In genomic region chr12:17723999-17724398, GRCm38 (mm10) we compare ENCODE assay signal across 12 mouse cellular contexts. TPM values are rescaled to one million over a fixed set of nuclear protein-coding genes. Genes with fewer than 3 reads are reported as not detected.
A peak's percentile ranks its signal among the peaks of the same experiment; 100 is the strongest.
DNase-seq lines count a peak whose midpoint lies in the region; ATAC-seq and TF ChIP-seq lines count a peak whose summit lies in the region.
"Had no signal": no experiment of that assay in that cellular context is flagged by ENCODE, and none has a peak within 500 bp of the region (broad histone marks: within the 10 kb centered on the region; RNA-seq: fewer than 3 reads in every experiment).

No protein-coding gene starts in this region.

- TF ChIP-seq CTCF in intestine, postnatal 0 days (IDR thresholded peaks at IDR 0.05; ENCODE audit: low read depth), result no peak

- no peaks in the 10 kb centered on the region for H3K9me3 ChIP-seq in heart, embryonic 15.5 days (replicated peaks)
- no peaks in the 10 kb centered on the region for H3K9me3 ChIP-seq in lung, embryonic 16.5 days (ENCODE audit: control insufficient read depth, low read length)
- H3K9me3 ChIP-seq in intestine, postnatal 0 days (ENCODE audit: control insufficient read depth), result no peaks in the 10 kb centered on the region
- H3K9me3 ChIP-seq in stomach, embryonic 14.5 days (ENCODE audit: control insufficient read depth, low read depth, low read length), result no peaks in the 10 kb centered on the region
- H3K9me3 ChIP-seq: hindbrain, embryonic 15.5 days had no signal

- H3K36me3 ChIP-seq in heart, embryonic 15.5 days, result no peaks in the 10 kb centered on the region
- H3K36me3 ChIP-seq in lung, embryonic 16.5 days (ENCODE audit: control insufficient read depth, insufficient read depth, low read length), result no peaks in the 10 kb centered on the region
- no peaks in the 10 kb centered on the region for H3K36me3 ChIP-seq in intestine, postnatal 0 days (ENCODE audit: control insufficient read depth, insufficient read depth)
- H3K36me3 ChIP-seq in stomach, embryonic 14.5 days (ENCODE audit: control insufficient read depth, insufficient read depth, low read length), result no peaks in the 10 kb centered on the region
- H3K36me3 ChIP-seq: hindbrain, embryonic 15.5 days had no signal

- H3K9ac ChIP-seq in heart, embryonic 15.5 days, result no peak overlapping the region
- no peak overlapping the region for H3K9ac ChIP-seq in lung, embryonic 16.5 days (ENCODE audit: low read length)
- no peak overlapping the region for H3K9ac ChIP-seq in intestine, postnatal 0 days (ENCODE audit: low read depth, low read length)
- H3K9ac ChIP-seq in stomach, embryonic 14.5 days (replicated peaks; ENCODE audit: low read depth, low read length), result no peak overlapping the region
- H3K9ac ChIP-seq: forebrain, postnatal 0 days; hindbrain, embryonic 15.5 days had no signal

- H3K27ac ChIP-seq in heart, embryonic 15.5 days, result peak overlapping the region; percentile 52
- peak overlapping the region; percentile 83 for H3K27ac ChIP-seq in lung, embryonic 16.5 days (ENCODE audit: low read length)
- peak overlapping the region; percentile 77 for H3K27ac ChIP-seq in intestine, postnatal 0 days (ENCODE audit: low read depth, low read length)
- peak overlapping the region; percentile 80 for H3K27ac ChIP-seq in stomach, embryonic 14.5 days (ENCODE audit: low read length)
- H3K27ac ChIP-seq: hindbrain, embryonic 15.5 days had no signal

- H3K4me1 ChIP-seq in heart, embryonic 15.5 days (replicated peaks), result peaks cover 49% of the 10 kb centered on the region
- H3K4me1 ChIP-seq in lung, embryonic 16.5 days (replicated peaks; ENCODE audit: control insufficient read depth, insufficient read depth, low read length), result peaks cover 49% of the 10 kb centered on the region
- peaks cover 21% of the 10 kb centered on the region for H3K4me1 ChIP-seq in intestine, postnatal 0 days (replicated peaks; ENCODE audit: control insufficient read depth, insufficient read depth, low read length)
- H3K4me1 ChIP-seq in stomach, embryonic 14.5 days (ENCODE audit: control insufficient read depth, insufficient read depth, low read length), result peaks cover 25% of the 10 kb centered on the region

- H3K27me3 ChIP-seq in heart, embryonic 15.5 days, result no peaks in the 10 kb centered on the region
- H3K27me3 ChIP-seq in lung, embryonic 16.5 days (ENCODE audit: control insufficient read depth, insufficient read depth, low read depth, low read length), result no peaks in the 10 kb centered on the region
- no peaks in the 10 kb centered on the region for H3K27me3 ChIP-seq in intestine, postnatal 0 days (replicated peaks; ENCODE audit: control insufficient read depth, insufficient read depth, low read length)
- no peaks in the 10 kb centered on the region for H3K27me3 ChIP-seq in stomach, embryonic 14.5 days (ENCODE audit: control insufficient read depth, insufficient read depth, low read length)
- H3K27me3 ChIP-seq: hindbrain, embryonic 15.5 days had no signal

- no peak for ATAC-seq in heart, embryonic 15.5 days (replicated peaks; ENCODE audit: insufficient number of reproducible peaks, insufficient read depth, low FRiP score, low read depth)
- no peak for ATAC-seq in lung, embryonic 16.5 days (ENCODE audit: low read depth)
- ATAC-seq in intestine, postnatal 0 days, result no peak
- ATAC-seq in stomach, embryonic 14.5 days (ENCODE audit: insufficient number of reproducible peaks, insufficient read depth, low FRiP score, low read depth), result no peak
- ATAC-seq: forebrain, postnatal 0 days had no signal

- H3K4me2 ChIP-seq in heart, embryonic 15.5 days, result no peak overlapping the region
- H3K4me2 ChIP-seq in lung, embryonic 16.5 days (ENCODE audit: low read depth, low read length), result no peak overlapping the region
- no peak overlapping the region for H3K4me2 ChIP-seq in intestine, postnatal 0 days (replicated peaks; ENCODE audit: low read depth)
- no peak overlapping the region for H3K4me2 ChIP-seq in stomach, embryonic 14.5 days (replicated peaks; ENCODE audit: low read depth, low read length)
- H3K4me2 ChIP-seq: hindbrain, embryonic 15.5 days had no signal

- H3K4me3 ChIP-seq in heart, embryonic 15.5 days, result no peak overlapping the region
- no peak overlapping the region for H3K4me3 ChIP-seq in lung, embryonic 16.5 days (ENCODE audit: low read length)
- H3K4me3 ChIP-seq in intestine, postnatal 0 days (ENCODE audit: low read depth, low read length), result no peak overlapping the region
- no peak overlapping the region for H3K4me3 ChIP-seq in stomach, embryonic 14.5 days (ENCODE audit: low read depth, low read length)
- H3K4me3 ChIP-seq: hindbrain, embryonic 15.5 days had no signal

- DNase-seq in heart, postnatal 4 days, result no peak
- no peak for DNase-seq in lung, postnatal 14 days
- DNase-seq in yolk sac, embryonic 10.5 days (ENCODE audit: low spot score), result no peak
- no peak for DNase-seq in cerebellum, postnatal 25 days
- DNase-seq: cerebellum, adult 9-10 months; forebrain, postnatal 0 days; right cerebral cortex, postnatal 14 days had no signal

- WGBS in heart, embryonic 15.5 days, result 66% methylated on average over 6 of the region's 6 CpGs
- 30% methylated on average over 6 of the region's 6 CpGs for WGBS in lung, embryonic 16.5 days
- WGBS in intestine, postnatal 0 days, result 24% methylated on average over 6 of the region's 6 CpGs
- 31% methylated on average over 6 of the region's 6 CpGs for WGBS in stomach, embryonic 14.5 days

RNA-seq across cellular contexts. Expression of gene Hpcal1, which starts 33.3 kb away (rescaled TPM):
- polyA plus RNA-seq in heart, embryonic 15.5 days (2015; fragmentation: Nextera tagmentation; extraction: Ambion mirVana), result 20.7 and 29.3 TPM in 2 replicates
- total RNA-seq in heart, postnatal 4 days (2021), result 10 to 100 TPM; 17.9 to 19.8 TPM
- 94.5 and 102 TPM in 2 replicates for polyA plus RNA-seq in lung, embryonic 16.5 days (2015; fragmentation: Nextera tagmentation; extraction: Ambion mirVana)
- polyA plus RNA-seq in intestine, postnatal 0 days (2015; fragmentation: Nextera tagmentation; extraction: Ambion mirVana), result 32.3 and 35.4 TPM in 2 replicates
- polyA plus RNA-seq in stomach, embryonic 14.5 days (2014; fragmentation: Nextera tagmentation; extraction: Ambion mirVana), result 55.3 and 57.5 TPM in 2 replicates
